ENCODE assay signal across 8 mouse cellular contexts in the genomic region with DNA sequence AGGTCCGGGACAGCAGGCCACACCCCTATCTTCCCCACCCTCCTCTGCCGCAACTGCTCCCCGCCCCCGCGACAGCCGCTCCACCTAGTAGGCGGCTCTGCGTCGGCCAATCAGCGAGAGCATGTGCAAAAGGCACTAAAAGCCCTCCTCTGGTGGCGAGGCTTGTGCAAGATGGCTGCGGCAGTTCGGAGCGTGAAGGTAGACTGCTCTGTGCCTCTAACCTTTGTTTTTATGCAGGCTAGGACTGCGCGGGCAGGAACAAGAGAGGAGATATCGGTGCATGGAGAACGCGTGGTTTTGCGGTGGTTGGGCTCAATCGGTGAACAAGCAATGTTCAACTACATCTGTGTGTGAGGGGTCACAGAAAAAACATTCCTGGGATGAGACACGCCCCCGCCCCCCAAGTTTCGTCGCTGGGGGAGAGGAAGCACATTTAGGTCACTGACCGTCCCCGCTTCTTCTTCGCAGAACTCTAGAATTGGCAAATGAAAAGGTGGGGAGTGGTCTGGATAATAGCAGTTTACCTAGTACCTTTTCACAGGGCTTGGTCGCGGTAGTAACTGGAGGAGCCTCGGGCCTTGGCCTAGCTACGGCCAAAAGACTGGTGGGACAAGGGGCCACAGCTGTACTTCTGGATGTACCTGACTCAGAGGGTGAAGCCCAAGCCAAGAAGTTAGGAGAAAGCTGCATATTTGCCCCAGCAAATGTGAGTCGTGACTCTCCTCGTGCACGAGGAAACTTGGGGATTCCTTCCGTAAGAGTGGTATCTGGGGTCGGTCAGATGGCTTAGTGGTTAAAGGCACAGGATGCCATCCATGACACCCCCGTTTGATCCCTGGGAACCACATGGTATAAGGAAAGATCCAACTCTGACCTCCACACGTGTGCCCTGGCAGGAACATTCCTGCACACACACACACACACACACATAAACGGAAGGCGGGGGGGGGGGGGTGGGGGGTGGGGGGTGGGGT. TPM values are rescaled to one million over a fixed set of nuclear protein-coding genes. Genes with fewer than 3 reads are reported as not detected.
DNase-seq lines count a peak whose midpoint lies in the region; ATAC-seq and TF ChIP-seq lines count a peak whose summit lies in the region.

A gene (plus strand): TSS at position 109 of the 974 bp plus-strand sequence.

- no peak for TF ChIP-seq CTCF in bone marrow, adult 2 months (IDR thresholded peaks at IDR 0.05; ENCODE audit: control insufficient read depth, insufficient read depth, low read length)

- no peaks in the 10 kb centered on the region; the same call in 1 of the 2 replicates for H3K4me1 ChIP-seq in bone marrow, adult 2 months (ENCODE audit: control insufficient read depth, insufficient read depth, low read length)
- H3K4me1 ChIP-seq in embryonic facial prominence, embryonic 15.5 days, result no peaks in the 10 kb centered on the region
- H3K4me1 ChIP-seq in kidney, embryonic 15.5 days, result no peaks in the 10 kb centered on the region

- peak within 1 kb of the TSS; percentile 56 for H3K4me2 ChIP-seq in embryonic facial prominence, embryonic 15.5 days (replicated peaks)
- H3K4me2 ChIP-seq in kidney, embryonic 15.5 days, result peak within 1 kb of the TSS; percentile 65

- H3K27me3 ChIP-seq in embryonic facial prominence, embryonic 15.5 days, result peaks cover 26% of the 10 kb centered on the region
- peaks cover 58% of the 10 kb centered on the region for H3K27me3 ChIP-seq in kidney, embryonic 15.5 days

- H3K27ac ChIP-seq in bone marrow, adult 2 months (ENCODE audit: control insufficient read depth, insufficient read depth, low read depth, low read length, poor library complexity), result peak within 1 kb of the TSS; percentile 42
- peak within 1 kb of the TSS; percentile 71 for H3K27ac ChIP-seq in embryonic facial prominence, embryonic 15.5 days (replicated peaks)
- H3K27ac ChIP-seq in kidney, embryonic 15.5 days, result peak within 1 kb of the TSS; percentile 48

- ATAC-seq in embryonic facial prominence, embryonic 15.5 days (ENCODE audit: insufficient number of reproducible peaks, low FRiP score, low TSS enrichment, low read depth), result peak; percentile 96
- ATAC-seq in kidney, embryonic 15.5 days (replicated peaks; ENCODE audit: low FRiP score), result peak; percentile 98
- ATAC-seq in monocyte, adult 5-6 weeks (replicated peaks; ENCODE audit: insufficient number of reproducible peaks, low FRiP score, low TSS enrichment, poor library complexity, severe bottlenecking), result peak; percentile 98

- 0 out of 2 replicates have a peak, but pooled peaks cover 3% of the 10 kb centered on the region for H3K36me3 ChIP-seq in embryonic facial prominence, embryonic 15.5 days
- peaks cover 16% of the 10 kb centered on the region for H3K36me3 ChIP-seq in kidney, embryonic 15.5 days

- peak; percentile 85 for DNase-seq in 416B (ENCODE audit: low read depth)
- peak; percentile 84 for DNase-seq in heart, adult 9 months (ENCODE audit: low spot score in 2 of 2)
- DNase-seq in liver, result peak; percentile 92
- DNase-seq in spleen, postnatal 4 days (ENCODE audit: low spot score in 2 of 2), result peak; percentile 82 to 89

- peak within 1 kb of the TSS; percentile 98 for H3K4me3 ChIP-seq in bone marrow, adult 2 months (replicated peaks; ENCODE audit: control insufficient read depth, low read depth, low read length)
- peak within 1 kb of the TSS; percentile 48 for H3K4me3 ChIP-seq in embryonic facial prominence, embryonic 15.5 days (replicated peaks)
- H3K4me3 ChIP-seq in kidney, embryonic 15.5 days (replicated peaks), result peak within 1 kb of the TSS; percentile 48

- peak within 1 kb of the TSS; percentile 40; the same call in 1 of the 2 replicates for H3K9ac ChIP-seq in embryonic facial prominence, embryonic 15.5 days
- H3K9ac ChIP-seq in kidney, embryonic 15.5 days, result peak within 1 kb of the TSS; percentile 43

- WGBS in bone marrow, adult 2 months, result 16% methylated on average over 38 of the region's 41 CpGs
- 22% methylated on average over 41 of the region's 41 CpGs for WGBS in embryonic facial prominence, embryonic 15.5 days
- 14% methylated on average over 38 of the region's 41 CpGs for WGBS in kidney, embryonic 15.5 days

- peak; percentile 65 for TF ChIP-seq POLR2A in bone marrow, adult 2 months (IDR thresholded peaks at IDR 0.05; ENCODE audit: borderline replicate concordance, control insufficient read depth, low read depth, low read length)

- H3K9me3 ChIP-seq in embryonic facial prominence, embryonic 15.5 days (replicated peaks), result no peaks in the 10 kb centered on the region
- no peaks in the 10 kb centered on the region for H3K9me3 ChIP-seq in kidney, embryonic 15.5 days (replicated peaks)

RNA-seq across cellular contexts. Expression of the gene that starts here (rescaled TPM):
- polyA plus RNA-seq in bone marrow, adult 2 months (2011; ENCODE audit: insufficient read depth, insufficient read length, low replicate concordance, missing spikeins), result 15.7 and 36.2 TPM in 2 replicates
- 180 and 186 TPM in 2 replicates for polyA plus RNA-seq in embryonic facial prominence, embryonic 15.5 days (2015; fragmentation: Nextera tagmentation; extraction: Ambion mirVana)
- polyA plus RNA-seq in kidney, embryonic 15.5 days (2015; fragmentation: Nextera tagmentation; extraction: Ambion mirVana), result 226 and 242 TPM in 2 replicates
- total RNA-seq in monocyte, adult 5-6 weeks (2017), result 42.7 to 58.8 TPM (median 44.5 TPM) in 3 replicates

Comparison
In these comparisons a context has a peak if more than half of its experiments do, and no peak if none do; other contexts are left out.
1. Peak in every context shown above with its lines: DNase-seq, ATAC-seq, H3K4me3 ChIP-seq and H3K27ac ChIP-seq.
2. H3K4me3 ChIP-seq: peak in every context shown above with its lines; median percentile 98 in bone marrow, adult 2 months; 48 in embryonic facial prominence, embryonic 15.5 days; 48 in kidney, embryonic 15.5 days.